In genomic region chr13:113735611-113736285, GRCm38 (mm10) we compare ENCODE assay signal across 32 mouse cellular contexts. TPM values are rescaled to one million over a fixed set of nuclear protein-coding genes. Genes with fewer than 3 reads are reported as not detected.
DNase-seq lines count a peak whose midpoint lies in the region; ATAC-seq and TF ChIP-seq lines count a peak whose summit lies in the region.
"Had no signal": no experiment of that assay in that cellular context is flagged by ENCODE, and none has a peak within 500 bp of the region (broad histone marks: within the 10 kb centered on the region; RNA-seq: fewer than 3 reads in every experiment).

No protein-coding gene starts in this region.

- no peaks in the 10 kb centered on the region for H3K9me3 ChIP-seq in embryonic facial prominence, embryonic 14.5 days (ENCODE audit: control insufficient read depth, low read length)
- no peaks in the 10 kb centered on the region for H3K9me3 ChIP-seq in embryonic facial prominence, embryonic 10.5 days
- H3K9me3 ChIP-seq in hindbrain, embryonic 14.5 days (ENCODE audit: control insufficient read depth, low read length), result no peaks in the 10 kb centered on the region
- no peaks in the 10 kb centered on the region for H3K9me3 ChIP-seq in hindbrain, postnatal 0 days (ENCODE audit: low read length)
- no peaks in the 10 kb centered on the region for H3K9me3 ChIP-seq in forebrain, embryonic 16.5 days (ENCODE audit: control insufficient read depth, low read length)
- no peaks in the 10 kb centered on the region for H3K9me3 ChIP-seq in midbrain, postnatal 0 days (ENCODE audit: low read length)
- H3K9me3 ChIP-seq: embryonic facial prominence, embryonic 12.5 days; G1E; heart, embryonic 12.5 days; hindbrain, embryonic 12.5 days; limb, embryonic 12.5 days; neural tube, embryonic 15.5 days had no signal

- no peak overlapping the region for H3K4me2 ChIP-seq in embryonic facial prominence, embryonic 14.5 days (ENCODE audit: low read depth, low read length)
- H3K4me2 ChIP-seq in hindbrain, embryonic 14.5 days (replicated peaks), result no peak overlapping the region
- H3K4me2 ChIP-seq in hindbrain, postnatal 0 days (ENCODE audit: low read depth, low read length), result no peak overlapping the region
- H3K4me2 ChIP-seq in forebrain, embryonic 16.5 days (ENCODE audit: low read length), result no peak overlapping the region
- no peak overlapping the region for H3K4me2 ChIP-seq in midbrain, postnatal 0 days (ENCODE audit: low read depth, low read length, poor library complexity, severe bottlenecking)
- H3K4me2 ChIP-seq: embryonic facial prominence, embryonic 12.5 days; heart, embryonic 12.5 days; hindbrain, embryonic 12.5 days; limb, embryonic 12.5 days; liver, embryonic 11.5 days; neural tube, embryonic 15.5 days had no signal

- H3K9ac ChIP-seq in embryonic facial prominence, embryonic 14.5 days (ENCODE audit: low read depth, low read length), result no peak overlapping the region
- H3K9ac ChIP-seq in hindbrain, embryonic 14.5 days, result no peak overlapping the region
- H3K9ac ChIP-seq in hindbrain, postnatal 0 days (replicated peaks; ENCODE audit: low read length), result no peak overlapping the region
- no peak overlapping the region for H3K9ac ChIP-seq in forebrain, embryonic 16.5 days (replicated peaks; ENCODE audit: low read depth, low read length)
- H3K9ac ChIP-seq in midbrain, postnatal 0 days (replicated peaks; ENCODE audit: low read length, poor library complexity, severe bottlenecking), result 0 out of 2 replicates have a peak overlapping the region, but pooled peaks have one; percentile 24
- H3K9ac ChIP-seq: embryonic facial prominence, embryonic 12.5 days; heart, embryonic 12.5 days; hindbrain, embryonic 12.5 days; limb, embryonic 12.5 days; liver, postnatal 0 days; neural tube, embryonic 15.5 days had no signal

- no peak overlapping the region for H3K27ac ChIP-seq in embryonic facial prominence, embryonic 14.5 days (replicated peaks; ENCODE audit: low read depth, low read length)
- H3K27ac ChIP-seq in embryonic facial prominence, embryonic 10.5 days (replicated peaks), result no peak overlapping the region
- no peak overlapping the region for H3K27ac ChIP-seq in hindbrain, embryonic 14.5 days
- no peak overlapping the region for H3K27ac ChIP-seq in hindbrain, postnatal 0 days
- H3K27ac ChIP-seq in forebrain, embryonic 16.5 days (ENCODE audit: low read length), result 0 out of 2 replicates have a peak overlapping the region, but pooled peaks have one; percentile 2
- H3K27ac ChIP-seq in midbrain, postnatal 0 days (ENCODE audit: low read depth, low read length), result peak overlapping the region; percentile 47
- H3K27ac ChIP-seq: embryonic facial prominence, embryonic 12.5 days; gastrocnemius, adult 2 months; hindbrain, embryonic 12.5 days; layer of hippocampus, adult 2 months; limb, embryonic 12.5 days; neural tube, embryonic 15.5 days had no signal

- ATAC-seq in embryonic facial prominence, embryonic 14.5 days (ENCODE audit: low read depth), result peak; percentile 15; the same call in 1 of the 2 replicates
- no peak for ATAC-seq in hindbrain, embryonic 14.5 days (ENCODE audit: low FRiP score)
- no peak for ATAC-seq in hindbrain, postnatal 0 days
- no peak for ATAC-seq in forebrain, embryonic 16.5 days
- ATAC-seq in midbrain, postnatal 0 days (ENCODE audit: low FRiP score), result no peak
- ATAC-seq: activated CD4-positive, CD25-positive, alpha-beta regulatory T cell, adult 4 months; intestine, embryonic 16.5 days; liver, postnatal 0 days; lung, postnatal 0 days; Patski had no signal

- TF ChIP-seq CTCF in hindbrain, postnatal 0 days (IDR thresholded peaks at IDR 0.05; ENCODE audit: low read depth), result no peak
- no peak for TF ChIP-seq CTCF in midbrain, postnatal 0 days (IDR thresholded peaks at IDR 0.05)

- no peak for DNase-seq in embryonic facial prominence, embryonic 14.5 days (ENCODE audit: low spot score)
- no peak for DNase-seq in embryonic facial prominence, embryonic 10.5 days (ENCODE audit: low spot score)
- peak; percentile 24 for DNase-seq in hindbrain, embryonic 14.5 days (ENCODE audit: low spot score)
- DNase-seq in hindbrain, postnatal 0 days (ENCODE audit: low spot score), result no peak
- no peak for DNase-seq in midbrain, postnatal 0 days (ENCODE audit: low spot score)
- no peak for DNase-seq in ovary, postnatal 14 days (ENCODE audit: low spot score)
- DNase-seq in layer of hippocampus, postnatal 14 days (ENCODE audit: low spot score in 2 of 2), result no peak
- DNase-seq: adrenal gland, adult 8-10 months; cerebellum, adult 11-12 months; cerebellum, postnatal 10 days; gastrocnemius, adult 2 months; heart, postnatal 10 days; kidney, adult 9 months; kidney, postnatal 14 days; layer of hippocampus, postnatal 36 days; liver, postnatal 0 days; right cerebral cortex, postnatal 14 days; spleen, adult 18-20 months had no signal

- no peaks in the 10 kb centered on the region for H3K27me3 ChIP-seq in embryonic facial prominence, embryonic 14.5 days (replicated peaks; ENCODE audit: control insufficient read depth, insufficient read depth, low read length)
- H3K27me3 ChIP-seq in embryonic facial prominence, embryonic 10.5 days (replicated peaks; ENCODE audit: low read depth, poor library complexity, severe bottlenecking), result peaks cover 15% of the 10 kb centered on the region
- no peaks in the 10 kb centered on the region for H3K27me3 ChIP-seq in hindbrain, embryonic 14.5 days (ENCODE audit: control insufficient read depth, insufficient read depth, low read length)
- no peaks in the 10 kb centered on the region for H3K27me3 ChIP-seq in hindbrain, postnatal 0 days (ENCODE audit: insufficient read depth, low read length)
- no peaks in the 10 kb centered on the region for H3K27me3 ChIP-seq in forebrain, embryonic 16.5 days (replicated peaks; ENCODE audit: control insufficient read depth, insufficient read depth, low read length)
- no peaks in the 10 kb centered on the region for H3K27me3 ChIP-seq in midbrain, postnatal 0 days (ENCODE audit: insufficient read depth, low read length)
- H3K27me3 ChIP-seq: embryonic facial prominence, embryonic 12.5 days; heart, embryonic 12.5 days; hindbrain, embryonic 12.5 days; limb, embryonic 12.5 days; neural tube, embryonic 15.5 days; Patski had no signal

- H3K36me3 ChIP-seq in embryonic facial prominence, embryonic 14.5 days (ENCODE audit: control insufficient read depth, insufficient read depth, low read length), result no peaks in the 10 kb centered on the region
- no peaks in the 10 kb centered on the region for H3K36me3 ChIP-seq in embryonic facial prominence, embryonic 10.5 days (replicated peaks)
- H3K36me3 ChIP-seq in hindbrain, embryonic 14.5 days (replicated peaks; ENCODE audit: control insufficient read depth, insufficient read depth), result no peaks in the 10 kb centered on the region
- no peaks in the 10 kb centered on the region for H3K36me3 ChIP-seq in hindbrain, postnatal 0 days (ENCODE audit: insufficient read depth, low read length)
- H3K36me3 ChIP-seq in forebrain, embryonic 16.5 days (ENCODE audit: control insufficient read depth, insufficient read depth), result no peaks in the 10 kb centered on the region
- H3K36me3 ChIP-seq in midbrain, postnatal 0 days (ENCODE audit: insufficient read depth, low read length), result no peaks in the 10 kb centered on the region
- H3K36me3 ChIP-seq: embryonic facial prominence, embryonic 12.5 days; G1E; heart, embryonic 12.5 days; hindbrain, embryonic 12.5 days; limb, embryonic 12.5 days; neural tube, embryonic 15.5 days had no signal

- 48% methylated on average over 18 of the region's 18 CpGs for WGBS in embryonic facial prominence, embryonic 14.5 days
- WGBS in embryonic facial prominence, embryonic 10.5 days, result 36% methylated on average over 18 of the region's 18 CpGs
- 51% methylated on average over 18 of the region's 18 CpGs for WGBS in hindbrain, embryonic 14.5 days
- WGBS in hindbrain, postnatal 0 days, result 54% methylated on average over 18 of the region's 18 CpGs
- 41% methylated on average over 18 of the region's 18 CpGs for WGBS in forebrain, embryonic 16.5 days
- 45% methylated on average over 18 of the region's 18 CpGs for WGBS in midbrain, postnatal 0 days

- peaks cover 7% of the 10 kb centered on the region for H3K4me1 ChIP-seq in embryonic facial prominence, embryonic 14.5 days (ENCODE audit: control insufficient read depth, insufficient read depth, low read length)
- peaks cover 28% of the 10 kb centered on the region for H3K4me1 ChIP-seq in embryonic facial prominence, embryonic 10.5 days
- H3K4me1 ChIP-seq in hindbrain, embryonic 14.5 days (replicated peaks; ENCODE audit: control insufficient read depth, insufficient read depth, low read length), result peaks cover 13% of the 10 kb centered on the region; the same call in 1 of the 2 replicates
- no peaks in the 10 kb centered on the region for H3K4me1 ChIP-seq in hindbrain, postnatal 0 days (ENCODE audit: insufficient read depth, low read length)
- H3K4me1 ChIP-seq in forebrain, embryonic 16.5 days (replicated peaks; ENCODE audit: control insufficient read depth, insufficient read depth, low read length), result peaks cover 15% of the 10 kb centered on the region
- H3K4me1 ChIP-seq in midbrain, postnatal 0 days (ENCODE audit: insufficient read depth, low read length), result 0 out of 2 replicates have a peak, but pooled peaks cover 3% of the 10 kb centered on the region

- no peak overlapping the region for H3K4me3 ChIP-seq in embryonic facial prominence, embryonic 14.5 days (ENCODE audit: low read depth, low read length)
- no peak overlapping the region for H3K4me3 ChIP-seq in embryonic facial prominence, embryonic 10.5 days
- no peak overlapping the region for H3K4me3 ChIP-seq in hindbrain, embryonic 14.5 days (replicated peaks; ENCODE audit: low read length)
- no peak overlapping the region for H3K4me3 ChIP-seq in hindbrain, postnatal 0 days (ENCODE audit: low read length)
- H3K4me3 ChIP-seq in forebrain, embryonic 16.5 days (replicated peaks; ENCODE audit: low read length), result no peak overlapping the region
- H3K4me3 ChIP-seq in midbrain, postnatal 0 days (ENCODE audit: low read depth, low read length), result no peak overlapping the region
- H3K4me3 ChIP-seq: embryonic facial prominence, embryonic 12.5 days; erythroblast, embryonic 14.5 days; gastrocnemius, adult 2 months; heart, embryonic 12.5 days; hindbrain, embryonic 12.5 days; layer of hippocampus, adult 2 months; limb, embryonic 12.5 days; neural tube, embryonic 15.5 days had no signal

RNA-seq across cellular contexts. Expression of gene Arl15, which starts 58.6 kb away (rescaled TPM):
- polyA plus RNA-seq in embryonic facial prominence, embryonic 14.5 days (2014; fragmentation: Nextera tagmentation; extraction: Ambion mirVana), result 8.2 and 11.1 TPM in 2 replicates
- polyA plus RNA-seq in embryonic facial prominence, embryonic 10.5 days (2016; fragmentation: Nextera tagmentation; extraction: Ambion mirVana), result 9.8 and 11.1 TPM in 2 replicates
- 19.0 and 23.5 TPM in 2 replicates for polyA plus RNA-seq in hindbrain, embryonic 14.5 days (2014; fragmentation: Nextera tagmentation; extraction: Ambion mirVana)
- total RNA-seq in hindbrain, postnatal 0 days (2014; rRNA removed), result 32.6 and 37.8 TPM in 2 replicates
- polyA plus RNA-seq in hindbrain, postnatal 0 days (2015; fragmentation: Nextera tagmentation; extraction: Ambion mirVana), result 12.6 and 13.6 TPM in 2 replicates
- 19.7 and 21.4 TPM in 2 replicates for polyA plus RNA-seq in forebrain, embryonic 16.5 days (2015; fragmentation: Nextera tagmentation; extraction: Ambion mirVana)
- 50.1 and 54.8 TPM in 2 replicates for total RNA-seq in midbrain, postnatal 0 days (2014; rRNA removed)
- 13.0 and 16.8 TPM in 2 replicates for polyA plus RNA-seq in midbrain, postnatal 0 days (2015; fragmentation: Nextera tagmentation; extraction: Ambion mirVana)
- 10 to 100 TPM; 49.2 to 52.8 TPM for total RNA-seq in layer of hippocampus, postnatal 14 days (2021)
- polyA plus RNA-seq: erythroblast, embryonic 14.5 days had no signal

Comparison
In these comparisons a context has a peak if more than half of its experiments do, and no peak if none do; other contexts are left out.
1. H3K27ac ChIP-seq: peak in forebrain, embryonic 16.5 days (single experiment) and midbrain, postnatal 0 days (single experiment); none in embryonic facial prominence, embryonic 14.5 days (single experiment), embryonic facial prominence, embryonic 10.5 days (single experiment), hindbrain, embryonic 14.5 days (single experiment) and hindbrain, postnatal 0 days (single experiment).